Mouse (Mus musculus) embryonic stem cell, embryonic (primary cell): ENCODE measurements around the gene Mto1.

ENCODE experiments used
- CTCF ChIA-PET, 4 experiments: fragments of 300-600 bp in 2 of 4; fragments of 350-600 bp in 2 of 4; sonication (Branson Sonifier 250); formaldehyde crosslinking; loops; one replicate each; lab custom pipeline; 2022; ENCODE audit warnings: inconsistent platforms in 2 of 4; lab: Charles Lee
- POLR2A ChIA-PET, 4 experiments: fragments of 300-600 bp in 2 of 4; fragments of 350-600 bp in 2 of 4; sonication (Branson Sonifier 250); formaldehyde crosslinking; loops; one replicate each; lab custom pipeline; 2022; ENCODE audit warnings: antibody characterized with exemption in 4 of 4, inconsistent platforms in 1 of 4; lab: Charles Lee

The Mto1 gene

DNA sequence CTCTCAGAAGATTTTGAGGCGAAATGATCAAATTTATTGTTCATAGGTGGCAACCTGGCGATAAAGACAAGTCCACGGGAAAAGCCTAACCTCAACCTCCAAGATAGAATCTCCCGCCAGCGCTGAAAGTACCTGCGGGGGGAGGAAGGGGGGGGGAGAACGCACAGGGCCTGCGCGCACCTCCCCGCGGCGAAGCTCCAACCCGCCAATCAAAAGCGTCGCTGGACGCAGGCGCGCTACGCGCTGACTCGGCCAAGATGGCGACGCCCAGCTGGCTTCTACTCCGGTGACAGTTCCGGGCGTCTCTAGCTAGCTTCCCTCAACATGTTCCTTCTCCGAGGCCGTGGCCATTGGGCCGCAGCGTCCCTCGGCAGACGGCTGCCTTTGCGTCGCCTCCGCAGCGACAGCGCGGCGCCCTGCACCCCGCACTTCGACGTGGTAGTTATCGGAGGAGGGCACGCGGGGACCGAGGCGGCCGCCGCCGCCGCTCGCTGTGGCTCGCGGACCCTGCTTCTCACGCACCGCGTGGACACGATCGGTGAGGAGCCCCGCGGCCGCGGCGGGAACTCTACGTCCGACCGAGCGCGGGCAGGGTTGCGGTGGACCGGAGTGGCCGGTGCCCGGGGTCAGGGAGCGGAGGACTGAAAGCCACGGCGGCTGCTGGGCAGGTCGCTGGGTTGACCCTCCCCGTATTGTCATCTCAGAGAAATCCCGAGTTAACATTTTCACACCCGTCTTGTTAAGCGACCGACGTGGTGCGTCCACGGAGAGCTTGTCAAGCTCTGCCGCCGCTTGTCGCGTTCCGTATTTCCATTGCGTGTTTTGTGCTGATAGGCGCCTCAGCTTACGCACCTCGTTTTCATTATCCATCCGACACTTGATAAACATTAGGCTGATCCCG lies at the start of gene Mto1, which contains the start of gene Gm17324:
TSS of gene Mto1 (plus strand) at position 236 of the 901 bp plus-strand sequence.
TSS of gene Gm17324 (minus strand) at position 814 of the 901 bp plus-strand sequence.
- CTCF ChIA-PET = interaction anchor here (0.6 to 1.0 kb wide), 6 partner anchors 90 to 766 kb away, joined by 3 to 5 read pairs (median 3); no protein-coding TSS in a partner anchor
- POLR2A ChIA-PET = interaction anchor here (0.5 to 2.6 kb wide), 61 partner anchors 8 to 257 kb away, joined by 3 to 23 read pairs (median 4); partner anchors contain the start of genes Dppa5a (in 2 of the 4) and Ddx43 (in 1 of the 4)

DNA sequence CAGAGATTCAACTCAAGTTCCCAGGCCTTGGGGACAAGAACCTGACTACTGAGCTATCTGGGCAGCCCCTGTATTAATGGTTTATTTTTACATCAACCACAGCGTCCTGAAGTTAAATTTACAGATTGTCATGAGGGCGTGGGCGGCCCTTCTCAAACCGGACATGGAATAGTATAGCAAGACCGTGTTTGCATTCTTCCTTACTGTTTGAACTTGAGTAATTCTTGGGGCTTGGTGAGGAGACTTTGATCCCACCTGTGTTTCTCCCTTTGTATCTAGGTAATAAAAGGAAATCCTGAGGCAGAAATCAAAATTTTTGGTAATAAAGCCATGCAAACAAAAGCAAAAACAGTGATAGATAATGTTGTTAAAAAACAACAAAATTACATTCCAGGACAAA lies 47.4 kb upstream of the Mto1 start:
- ChIA-PET CTCF (interaction anchor here in 1 of 4 experiments (1.1 kb wide), 1 partner anchor 15 kb away, joined by 3 read pairs; no protein-coding TSS in a partner anchor), POLR2A (no interaction called here)

DNA sequence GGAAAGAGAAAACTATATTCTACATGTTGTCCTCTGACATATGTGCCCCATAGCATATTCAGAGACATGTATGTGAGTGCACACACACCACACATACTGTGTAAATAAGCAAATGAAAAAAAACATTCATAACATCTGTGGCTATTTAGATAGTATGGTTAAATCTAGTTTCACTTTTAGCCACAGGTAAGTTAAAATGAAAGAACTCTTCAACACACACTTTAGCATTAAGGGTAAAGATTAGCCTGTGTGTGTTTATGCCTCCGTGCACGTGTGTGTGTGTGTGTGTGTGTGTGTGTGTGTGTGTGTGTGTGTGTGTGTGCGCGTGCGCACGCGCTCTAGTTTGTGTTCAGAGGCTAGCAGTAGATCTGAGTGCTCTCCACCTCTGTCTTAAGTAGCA lies 46.4 kb upstream of the Mto1 start:
- CTCF ChIA-PET = interaction anchor here in 1 of 4 experiments (0.6 kb wide), 1 partner anchor 448 kb away, joined by 3 read pairs; no protein-coding TSS in a partner anchor
- POLR2A ChIA-PET = interaction anchor here in 1 of 4 experiments (0.7 kb wide), 1 partner anchor 544 kb away, joined by 3 read pairs; no protein-coding TSS in a partner anchor

DNA sequence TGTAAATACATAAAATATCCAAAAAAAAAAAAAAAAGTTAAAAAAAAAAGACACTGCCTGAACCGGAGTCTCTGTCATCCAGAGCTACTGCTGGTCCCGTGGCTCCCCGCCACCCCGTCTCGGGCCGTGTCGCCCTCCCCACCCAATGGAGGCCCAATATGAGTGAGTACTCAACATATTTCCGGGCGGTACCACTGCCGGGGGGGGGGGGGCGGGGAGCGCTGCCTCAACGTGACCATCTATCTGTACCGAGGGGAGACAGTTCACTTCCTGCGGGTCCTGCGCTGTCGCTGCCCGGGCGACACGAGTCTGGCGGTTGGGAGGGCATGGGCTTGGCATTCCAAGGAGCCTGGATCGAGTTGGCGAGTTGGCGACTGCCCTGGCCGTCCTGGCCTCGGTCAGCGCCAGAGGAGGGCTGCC lies 20.6 kb upstream of the Mto1 start:
- ChIA-PET POLR2A (interaction anchor here in 3 of 4 experiments (0.6 to 1.2 kb wide), 12 partner anchors 10 to 278 kb away, joined by 3 to 4 read pairs (median 3); partner anchors contain the start of gene Mto1 (in 1 of the 3)), CTCF (interaction anchor here in 1 of 4 experiments (0.6 kb wide), 1 partner anchor 168 kb away, joined by 4 read pairs; no protein-coding TSS in a partner anchor)

DNA sequence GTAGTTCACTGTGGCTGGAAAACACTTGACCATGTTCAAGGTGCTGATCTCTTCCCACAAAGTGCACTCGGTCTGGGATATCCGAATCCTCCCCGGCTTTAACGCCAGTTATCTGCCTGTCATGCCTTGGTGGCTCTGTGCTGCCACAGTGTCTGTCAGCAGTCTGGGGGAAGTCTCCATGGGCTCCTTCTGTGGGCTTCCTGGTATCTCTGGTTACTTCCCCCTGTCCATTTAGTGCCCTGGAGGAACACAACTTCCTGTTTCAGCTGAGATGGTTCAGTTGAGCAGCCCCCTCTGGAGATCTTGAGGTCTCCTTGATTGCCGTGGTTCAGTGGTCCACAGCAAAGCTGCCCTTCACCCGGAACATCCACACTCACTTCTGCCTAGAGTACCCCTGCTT lies 19.8 kb upstream of the Mto1 start:
- CTCF ChIA-PET = interaction anchor here in 1 of 4 experiments (0.5 to 0.6 kb wide), 2 partner anchors 26 to 88 kb away, joined by 3 read pairs; no protein-coding TSS in a partner anchor
- POLR2A ChIA-PET = interaction anchor here in 3 of 4 experiments (0.8 to 2.8 kb wide), 11 partner anchors 11 to 60 kb away, joined by 3 to 11 read pairs (median 6); partner anchors contain the start of genes Cgas (in 2 of the 3), Ddx43 (in 2 of the 3), Dppa5a (in 1 of the 3) and Mto1 (in 1 of the 3)

DNA sequence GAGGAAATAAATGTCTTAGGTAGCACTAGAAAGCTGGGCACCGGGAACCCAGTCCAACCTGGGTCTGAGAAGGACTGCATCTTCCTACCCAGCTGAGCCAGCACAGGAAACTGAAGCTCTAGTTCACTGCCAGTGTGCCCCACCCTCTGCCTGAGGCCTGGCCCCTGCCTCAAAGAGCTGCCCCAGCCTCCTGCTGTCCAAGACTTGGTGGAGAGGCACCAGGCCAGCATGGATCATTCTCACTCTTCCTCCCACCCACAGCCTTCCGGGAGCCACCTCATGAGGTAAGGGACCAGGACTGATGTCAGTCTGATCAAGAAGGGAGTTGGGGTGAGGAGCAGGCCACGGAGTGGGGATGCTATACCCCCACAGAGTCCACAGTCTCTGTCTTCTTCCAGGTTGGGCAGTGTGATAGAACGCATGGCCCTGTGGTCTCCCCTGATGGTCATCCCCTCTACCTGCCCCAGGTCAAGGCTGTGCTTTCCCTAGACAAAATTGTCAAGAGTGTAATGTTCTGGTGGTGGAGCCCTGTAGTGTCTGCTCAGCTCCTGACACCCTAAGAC lies 19.1 kb upstream of the Mto1 start:
- POLR2A ChIA-PET = interaction anchor here in 3 of 4 experiments (0.5 to 2.8 kb wide), 15 partner anchors 8 to 84 kb away, joined by 3 to 11 read pairs (median 5); partner anchors contain the start of genes Cgas (in 2 of the 3), Ddx43 (in 2 of the 3), Dppa5a (in 1 of the 3) and Mto1 (in 1 of the 3)
- CTCF ChIA-PET = interaction anchor here in 2 of 4 experiments (0.6 to 0.8 kb wide), 3 partner anchors 11 to 88 kb away, joined by 3 to 4 read pairs (median 3); partner anchors contain the start of gene Ddx43 (in 1 of the 2)

DNA sequence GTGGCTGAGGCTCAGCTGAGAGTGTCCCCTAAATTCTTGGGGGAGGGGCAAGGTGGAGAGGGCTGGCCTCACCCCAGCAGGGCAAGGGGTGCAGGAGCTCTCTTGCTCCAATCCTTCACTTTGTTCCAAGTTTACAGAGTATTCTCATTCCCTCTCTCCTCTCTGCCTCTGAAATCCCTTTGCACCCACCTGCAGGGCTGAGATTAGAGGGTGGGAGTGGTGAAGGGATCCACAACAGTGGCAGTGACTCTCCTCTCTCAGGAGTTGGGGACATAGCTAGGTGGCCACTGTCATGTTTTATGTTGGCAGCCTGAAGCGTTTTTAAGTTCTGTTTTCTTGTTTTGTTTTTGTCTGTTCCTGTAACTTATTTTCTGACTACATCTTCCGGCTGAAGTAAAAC lies 18.5 kb upstream of the Mto1 start:
- ChIA-PET CTCF (interaction anchor here in 2 of 4 experiments (0.6 kb wide), 2 partner anchors 88 to 92 kb away, joined by 3 read pairs; no protein-coding TSS in a partner anchor), POLR2A (interaction anchor here in 3 of 4 experiments (0.5 to 2.8 kb wide), 13 partner anchors 8 to 85 kb away, joined by 3 to 11 read pairs (median 6); partner anchors contain the start of genes Cgas (in 2 of the 3), Ddx43 (in 1 of the 3), Gm17324 (in 1 of the 3) and Mto1 (in 1 of the 3))

DNA sequence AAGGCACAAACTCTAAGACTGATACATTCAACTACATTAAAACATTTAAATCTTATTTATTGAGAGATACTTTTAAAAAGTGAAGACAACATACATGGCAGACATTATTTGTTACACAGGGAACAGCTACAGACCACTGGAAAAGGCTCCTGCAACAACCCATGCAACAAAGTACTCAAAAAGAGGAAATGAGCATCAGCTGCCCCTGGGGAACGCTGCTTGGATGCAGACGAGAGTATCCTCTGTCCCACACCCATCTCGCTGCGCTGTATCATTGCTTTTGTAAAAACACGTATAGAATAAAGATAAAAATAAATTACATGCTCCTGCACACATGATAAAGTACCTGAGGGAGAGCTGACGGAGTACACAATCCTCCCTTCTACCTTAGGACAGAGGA lies 17.5 kb upstream of the Mto1 start:
- POLR2A ChIA-PET = interaction anchor here in 3 of 4 experiments (0.6 to 3.4 kb wide), 9 partner anchors 9 to 191 kb away, joined by 3 to 24 read pairs (median 5); partner anchors contain the start of genes Cgas (in 2 of the 3) and Gm17324 (in 1 of the 3)
- CTCF ChIA-PET = interaction anchor here in 1 of 4 experiments (0.6 kb wide), 1 partner anchor 70 kb away, joined by 4 read pairs; no protein-coding TSS in a partner anchor

DNA sequence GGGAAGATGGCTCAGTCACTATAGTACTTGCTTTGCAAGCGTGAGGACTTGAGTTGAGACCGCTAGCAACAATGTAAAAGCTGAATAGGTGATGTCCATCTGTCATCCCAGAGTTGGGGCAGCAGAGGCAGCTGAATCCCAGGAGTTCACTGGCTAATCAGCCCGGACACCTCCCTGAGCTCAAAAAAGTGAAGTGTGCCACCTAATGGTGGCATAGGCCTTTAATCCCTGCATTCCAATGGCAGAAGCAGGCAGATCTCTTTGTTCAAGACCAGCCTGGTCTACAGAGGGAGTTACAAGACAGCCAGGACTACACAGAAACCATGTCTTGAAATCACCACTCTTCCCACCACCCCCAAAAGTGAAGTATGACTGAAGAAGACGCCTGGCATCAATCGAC lies 15.5 kb upstream of the Mto1 start:
- POLR2A ChIA-PET = interaction anchor here in 3 of 4 experiments (0.5 to 3.4 kb wide), 7 partner anchors 10 to 64 kb away, joined by 3 to 24 read pairs (median 3); partner anchors contain the start of gene Cgas (in 2 of the 3)
- CTCF ChIA-PET = interaction anchor here in 3 of 4 experiments (0.6 to 1.7 kb wide), 10 partner anchors 10 to 115 kb away, joined by 3 to 15 read pairs (median 4); partner anchors contain the start of gene Cgas (in 2 of the 3)

DNA sequence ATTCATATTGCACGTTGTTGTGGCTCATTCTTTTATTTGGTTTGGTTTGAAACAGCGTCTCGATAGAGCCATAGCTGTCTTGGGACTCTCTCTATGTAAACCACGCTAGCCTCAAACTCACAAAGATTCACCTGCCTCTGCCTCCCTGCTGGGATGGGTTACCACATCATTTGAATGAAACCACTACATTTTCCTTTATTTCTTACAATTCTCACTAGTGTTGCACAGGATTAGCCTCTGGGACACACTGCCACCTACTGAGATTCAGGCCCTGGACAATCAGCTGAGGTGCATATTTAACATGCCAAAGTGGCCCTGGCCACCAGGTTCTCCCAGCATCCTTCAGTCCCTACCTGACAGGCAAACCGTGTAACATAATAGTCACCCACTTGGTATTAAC lies 8.6 kb upstream of the Mto1 start:
- POLR2A ChIA-PET = interaction anchor here in 3 of 4 experiments (0.6 to 2.6 kb wide), 8 partner anchors 8 to 44 kb away, joined by 3 to 14 read pairs (median 8); partner anchors contain the start of gene Mto1 (in 1 of the 3)
- CTCF ChIA-PET = no interaction called here

DNA sequence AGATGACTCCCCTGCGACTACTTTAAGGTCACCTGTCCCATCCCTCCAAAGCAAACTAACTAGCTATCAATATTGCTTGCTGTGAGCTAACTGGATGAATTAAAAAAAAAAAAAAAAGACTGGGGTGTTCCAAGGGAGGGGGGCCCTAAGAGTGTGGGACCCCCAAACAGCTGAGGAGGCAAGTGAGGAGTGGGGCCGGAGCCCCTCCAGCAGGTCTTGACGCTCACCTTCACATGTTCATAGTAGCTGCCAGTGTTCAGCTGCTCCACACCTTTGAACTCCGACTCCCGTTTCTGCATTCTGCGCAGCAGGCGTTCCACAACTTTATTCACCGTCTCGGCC lies 5.8 kb upstream of the Mto1 start:
- CTCF ChIA-PET = interaction anchor here (0.6 to 1.9 kb wide), 5 partner anchors 10 to 85 kb away, joined by 4 to 15 read pairs (median 4); no protein-coding TSS in a partner anchor
- POLR2A ChIA-PET = interaction anchor here in 3 of 4 experiments (0.6 to 3.2 kb wide), 53 partner anchors 8 to 250 kb away, joined by 3 to 31 read pairs (median 4); partner anchors contain the start of genes Dppa5a (in 2 of the 3), Ddx43 (in 1 of the 3), Eef1a1 (in 1 of the 3) and Ooep (in 1 of the 3)

DNA sequence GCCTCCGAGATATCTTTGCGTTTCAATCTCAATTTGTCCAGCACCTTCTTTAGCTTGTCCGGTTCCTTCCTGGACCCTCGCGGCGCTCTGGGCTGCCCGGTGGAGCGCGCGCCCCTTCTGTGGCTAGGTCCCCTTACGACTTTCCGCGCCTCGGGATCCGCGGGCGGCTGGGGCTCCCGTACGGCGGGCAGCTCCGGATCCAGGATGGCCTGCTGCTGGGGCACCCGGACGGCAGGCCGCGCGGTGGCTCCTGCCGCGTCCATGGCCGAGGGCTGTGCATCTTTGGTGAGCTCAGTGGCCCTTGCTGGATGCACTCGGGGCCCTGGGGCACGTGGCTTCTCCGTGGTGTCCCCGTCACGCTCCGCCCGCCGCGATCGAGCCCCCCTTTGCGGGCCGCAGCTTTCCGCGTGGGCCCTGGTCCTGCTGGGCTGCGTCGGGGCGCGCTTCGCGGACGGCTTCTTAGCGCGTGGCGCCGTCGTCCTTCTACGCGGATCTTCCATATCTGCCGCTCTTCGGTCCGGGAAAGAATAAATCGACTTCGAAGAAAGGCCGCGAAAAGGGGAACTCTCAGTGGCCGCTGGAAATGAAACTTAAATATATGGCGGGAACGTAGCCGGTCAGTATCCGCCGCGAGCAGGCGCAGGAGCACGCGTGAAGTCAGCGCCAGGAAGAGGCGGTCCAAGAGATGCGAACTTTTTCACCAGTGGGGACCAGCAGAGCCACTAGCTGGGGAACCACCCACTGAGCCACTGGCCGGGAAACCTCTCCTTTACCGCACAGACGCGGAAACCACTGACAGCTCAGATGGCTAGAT lies 5.2 kb upstream of the Mto1 start, which contains the start of gene Cgas:
TSS of gene Cgas (minus strand) at position 659 of the 814 bp plus-strand sequence.
- ChIA-PET CTCF (interaction anchor here in 3 of 4 experiments (1.1 to 1.9 kb wide), 4 partner anchors 11 to 85 kb away, joined by 4 to 15 read pairs (median 4); no protein-coding TSS in a partner anchor), POLR2A (interaction anchor here in 3 of 4 experiments (0.5 to 3.2 kb wide), 52 partner anchors 8 to 251 kb away, joined by 3 to 31 read pairs (median 4); partner anchors contain the start of genes Dppa5a (in 2 of the 3), Ddx43 (in 1 of the 3), Eef1a1 (in 1 of the 3) and Ooep (in 1 of the 3))

DNA sequence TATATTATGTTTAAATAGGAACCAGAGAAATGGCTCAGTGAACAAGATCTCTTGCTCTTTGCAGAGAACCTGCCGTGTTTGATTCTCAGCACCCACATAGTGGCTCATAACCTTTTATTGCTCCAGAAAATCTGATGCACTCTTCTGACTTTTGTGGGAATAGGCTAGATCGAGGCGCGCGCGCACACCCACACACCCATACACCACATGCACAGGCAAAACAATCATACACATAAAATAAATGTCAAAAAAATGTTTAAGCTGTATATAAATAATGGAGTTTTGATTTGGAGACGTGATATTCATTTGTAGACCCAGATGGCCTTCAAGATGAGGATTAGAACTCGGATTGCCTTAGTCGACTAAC lies 419 bp upstream of the Mto1 start:
- POLR2A ChIA-PET = interaction anchor here (0.5 to 2.6 kb wide), 51 partner anchors 9 to 256 kb away, joined by 3 to 23 read pairs (median 4); partner anchors contain the start of genes Dppa5a (in 2 of the 4) and Ddx43 (in 1 of the 4)
- CTCF ChIA-PET = interaction anchor here in 2 of 4 experiments (0.7 to 1.0 kb wide), 3 partner anchors 89 to 395 kb away, joined by 3 to 5 read pairs (median 3); no protein-coding TSS in a partner anchor

DNA sequence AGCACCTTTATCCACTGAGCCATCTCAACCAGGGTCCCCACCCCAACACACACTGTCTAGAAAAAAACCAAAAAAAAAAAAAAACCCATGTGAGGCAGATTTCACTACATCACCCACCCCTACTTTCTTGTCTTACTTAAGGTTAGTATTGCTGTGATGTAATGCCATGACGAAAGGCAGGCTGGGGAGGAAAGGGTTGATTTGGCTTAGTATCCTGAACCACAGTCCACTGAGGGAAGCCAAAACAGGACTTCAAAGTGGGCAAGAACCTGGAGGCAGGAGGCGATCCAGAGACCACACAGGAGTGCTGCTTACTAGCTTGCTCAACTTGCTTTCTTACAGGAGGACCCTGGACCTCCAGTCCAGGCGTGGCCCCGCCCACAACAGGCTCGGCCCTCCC lies 2.4 kb downstream of the Mto1 start:
- POLR2A ChIA-PET = interaction anchor here in 3 of 4 experiments (0.6 to 3.5 kb wide), 24 partner anchors 8 to 124 kb away, joined by 3 to 16 read pairs (median 4); partner anchors contain the start of gene Dppa5a (in 1 of the 3)
- CTCF ChIA-PET = interaction anchor here in 2 of 4 experiments (0.6 to 2.6 kb wide), 3 partner anchors 13 to 92 kb away, joined by 3 to 10 read pairs (median 4); no protein-coding TSS in a partner anchor

DNA sequence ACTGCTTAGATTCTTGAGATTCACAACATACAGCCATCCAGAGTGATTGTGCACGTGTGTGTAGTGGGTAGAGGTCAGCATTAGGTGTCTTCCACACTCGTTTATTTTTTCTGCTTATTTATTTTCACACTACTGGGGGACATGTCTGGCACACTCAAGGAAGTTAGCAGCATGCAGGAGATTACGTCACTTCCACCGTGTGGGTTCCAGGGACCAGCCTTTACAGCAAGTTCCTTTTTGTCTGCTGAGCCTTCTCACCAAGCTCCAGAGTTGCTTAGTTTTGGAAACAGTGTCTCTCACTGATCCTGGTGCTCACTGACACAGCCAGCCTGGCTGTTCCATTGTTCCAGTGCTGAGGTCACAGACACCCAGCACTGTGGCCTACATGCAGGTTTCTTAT lies 3.4 kb downstream of the Mto1 start:
- ChIA-PET CTCF (interaction anchor here in 2 of 4 experiments (0.6 to 2.6 kb wide), 2 partner anchors 19 to 93 kb away, joined by 3 to 10 read pairs; no protein-coding TSS in a partner anchor), POLR2A (interaction anchor here in 2 of 4 experiments (0.7 to 3.5 kb wide), 10 partner anchors 9 to 93 kb away, joined by 3 to 16 read pairs (median 6); no protein-coding TSS in a partner anchor)
